Mouse (Mus musculus) forelimb bud, embryonic 11.5 days (tissue): ENCODE results near the gene Btbd35f16.
"Not testable (repeated sequence)": the region's sequence is repeated elsewhere in the genome, so short reads cannot be mapped to it uniquely, and the experiment has no call there.

Experiments used
- DNase-seq: peaks from one replicate; pipeline ENCODE4 v3.0.0-alpha.2; 2012; ENCODE audit warnings: low read depth, low spot score

The Btbd35f16 gene

GRCm38 (mm10) chrX:3956902-3957301, at the start of gene Btbd35f16:
Btbd35f16 (minus strand) TSS chrX:3957002.
- DNase-seq, result not testable (repeated sequence)
